Mouse (Mus musculus) gastrocnemius, adult 18-20 months (tissue): ENCODE data around the gene Tmcc3. TPM values are rescaled to one million over a fixed set of nuclear protein-coding genes. Genes with fewer than 3 reads are reported as not detected.

Source experiments
- DNase-seq: peaks from one replicate; pipeline ENCODE4 v3.0.0; 2021; ENCODE audit warnings: low spot score
- total RNA-seq, 2 experiments: library from RNA; stranded (reverse); gene quantifications; 2 replicates each; pipeline ENCODE4 v1.2.3; 2021

The Tmcc3 gene
- total RNA-seq, 2 experiments from 2014 or later = 19.8 to 21.4 TPM

DNA sequence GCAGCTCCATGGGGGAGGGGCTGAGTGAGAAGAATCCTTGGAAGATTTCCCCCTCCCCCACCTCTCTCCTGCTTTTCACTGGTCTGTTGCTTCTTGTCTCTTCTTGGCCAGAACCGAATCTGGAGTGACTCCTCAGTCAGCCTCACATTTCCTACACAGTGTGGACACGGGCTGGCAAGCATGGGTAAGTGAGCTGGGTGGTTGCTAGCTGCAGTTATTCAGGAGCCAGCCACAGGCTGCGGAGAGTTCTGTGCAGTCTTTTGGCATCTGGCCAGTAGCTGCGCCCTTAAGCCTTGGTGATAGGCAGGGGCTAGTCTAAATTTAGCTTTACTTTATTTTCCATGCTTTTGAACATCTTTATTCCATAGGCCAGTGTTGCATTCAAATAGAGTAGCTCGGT lies 18.2 kb downstream of the Tmcc3 start:
- DNase-seq = no peak

DNA sequence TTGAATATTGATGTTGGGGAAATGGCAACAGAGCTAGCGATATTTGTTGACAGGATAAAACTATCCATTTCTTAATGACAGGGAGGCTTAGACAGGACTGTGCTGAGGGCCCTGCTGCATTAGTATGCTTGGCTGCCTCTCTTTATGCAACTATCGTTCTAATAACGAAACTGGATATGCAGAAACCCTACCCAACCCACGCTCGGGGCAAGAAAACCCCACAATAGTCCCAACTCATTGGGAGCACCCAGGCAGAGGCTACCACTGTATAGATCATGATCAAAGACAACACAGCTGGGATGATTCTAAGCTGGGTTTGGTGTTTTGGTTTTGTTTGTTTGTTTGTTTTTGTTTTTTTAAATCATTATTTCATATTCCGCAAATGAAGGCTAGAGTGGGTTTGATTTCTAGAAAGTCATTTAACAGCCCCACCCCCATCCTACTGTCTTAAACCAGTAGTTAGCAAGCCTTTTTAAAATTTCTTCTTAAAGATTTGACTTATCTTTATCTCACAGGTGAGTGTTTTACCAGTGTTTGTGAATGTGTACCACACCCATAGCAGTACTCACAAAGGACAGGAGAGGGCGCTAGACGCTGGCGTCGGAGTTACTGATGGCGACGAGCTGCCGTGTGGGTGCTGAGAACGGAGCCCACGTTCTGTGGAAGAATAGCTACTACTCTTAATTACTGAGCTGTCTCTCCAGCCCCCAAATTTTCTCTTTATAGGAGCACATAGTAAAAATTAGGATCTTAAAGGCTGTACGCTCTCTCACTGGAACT lies 20.8 kb downstream of the Tmcc3 start:
- DNase-seq = no peak

DNA sequence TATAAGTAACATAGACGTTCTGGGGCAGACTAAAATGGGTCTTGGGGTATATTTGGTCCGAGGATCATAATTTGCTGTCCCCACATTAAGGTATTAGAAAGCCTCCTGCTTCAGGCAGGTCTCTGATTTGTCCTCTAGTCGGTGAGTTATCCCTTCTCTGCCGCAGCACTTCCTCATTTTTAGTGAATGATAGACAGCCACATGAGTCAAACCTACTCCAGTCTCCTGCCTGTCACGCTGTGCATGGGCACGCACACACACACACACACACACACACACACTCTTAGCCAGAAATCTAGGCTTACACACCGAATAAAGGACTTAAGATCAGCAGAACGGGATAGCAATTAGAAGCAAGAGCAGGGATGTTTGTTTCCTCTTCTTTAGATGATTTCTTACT lies 21.6 kb downstream of the Tmcc3 start:
- DNase-seq = no peak

DNA sequence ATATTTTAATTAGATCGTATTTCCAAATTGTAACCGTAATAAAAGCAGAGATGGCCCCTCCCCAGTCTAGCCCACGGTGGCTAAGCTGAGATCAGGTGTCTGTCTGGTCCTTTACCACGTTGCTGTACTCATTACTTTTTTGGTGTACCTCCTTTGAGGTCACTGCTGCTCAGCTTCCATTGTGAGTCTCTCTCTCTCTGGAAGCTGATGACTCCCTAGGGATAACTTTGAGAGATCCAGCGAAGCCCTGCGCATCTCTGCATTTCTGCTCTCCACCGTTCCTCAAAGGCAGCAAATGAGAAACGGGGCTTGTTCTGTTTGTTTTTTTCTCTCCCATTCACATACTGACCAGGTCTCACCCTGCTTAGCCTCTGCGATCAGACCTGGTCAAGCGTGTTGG lies 23.3 kb downstream of the Tmcc3 start:
- no peak for DNase-seq

DNA sequence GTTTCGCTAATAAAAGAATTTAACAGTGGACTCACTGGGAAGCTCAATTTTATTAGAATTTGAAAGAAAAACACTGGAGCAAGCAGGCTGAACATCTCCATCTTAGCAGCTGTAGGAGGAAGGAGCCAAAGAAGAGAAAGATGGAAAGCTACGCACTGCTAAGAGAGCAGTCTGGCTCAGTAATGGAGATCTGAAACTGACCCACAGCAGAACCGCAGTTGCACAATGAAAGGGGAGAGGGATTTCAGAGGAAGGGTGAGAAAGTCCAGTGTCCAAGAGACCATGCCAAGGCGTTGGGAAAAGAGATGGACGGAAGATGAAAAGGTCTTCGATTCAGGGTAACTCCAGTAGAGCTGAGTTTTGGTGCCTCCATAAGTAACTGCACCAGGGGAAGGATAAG lies 24.3 kb downstream of the Tmcc3 start:
- DNase-seq = no peak

DNA sequence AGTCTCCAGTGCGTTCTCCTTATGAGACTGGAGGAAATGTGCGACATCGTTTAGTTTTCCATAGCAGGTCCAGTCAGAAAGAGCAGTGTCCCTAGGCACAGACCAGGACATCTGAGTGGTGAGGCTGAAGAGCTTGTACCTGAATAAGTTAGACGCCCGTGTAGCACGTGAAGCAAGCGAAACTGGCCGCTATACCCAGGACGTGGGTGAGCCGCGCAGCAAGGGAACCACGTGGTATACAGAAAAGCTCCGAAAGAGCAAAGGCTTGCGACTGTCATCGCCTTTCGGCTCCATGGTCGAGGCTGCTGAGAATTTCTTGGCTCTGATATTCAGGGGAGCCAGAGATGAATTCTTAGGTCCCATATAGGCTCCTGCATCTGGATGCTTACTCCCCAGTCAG lies 29.8 kb downstream of the Tmcc3 start:
- DNase-seq = no peak

DNA sequence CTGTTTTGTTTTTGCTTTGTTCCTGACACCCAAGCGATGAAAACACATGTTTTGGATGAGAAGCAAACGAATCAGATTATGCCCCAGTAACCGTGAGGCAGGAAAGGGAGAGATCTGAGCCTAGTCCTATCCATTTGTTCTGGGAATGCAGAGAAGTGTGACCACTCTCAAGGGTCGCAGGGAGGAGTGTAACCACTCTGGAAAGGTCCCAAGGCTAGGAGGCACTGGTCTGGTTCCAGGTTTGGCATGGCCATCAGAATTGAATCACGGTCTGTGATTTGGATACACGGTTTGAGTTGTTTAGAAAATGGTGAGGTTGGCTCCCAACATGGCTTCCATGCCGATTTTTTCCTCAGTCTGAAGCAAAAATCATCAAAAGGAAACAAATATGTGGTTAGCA lies 30.5 kb downstream of the Tmcc3 start:
- DNase-seq = no peak

DNA sequence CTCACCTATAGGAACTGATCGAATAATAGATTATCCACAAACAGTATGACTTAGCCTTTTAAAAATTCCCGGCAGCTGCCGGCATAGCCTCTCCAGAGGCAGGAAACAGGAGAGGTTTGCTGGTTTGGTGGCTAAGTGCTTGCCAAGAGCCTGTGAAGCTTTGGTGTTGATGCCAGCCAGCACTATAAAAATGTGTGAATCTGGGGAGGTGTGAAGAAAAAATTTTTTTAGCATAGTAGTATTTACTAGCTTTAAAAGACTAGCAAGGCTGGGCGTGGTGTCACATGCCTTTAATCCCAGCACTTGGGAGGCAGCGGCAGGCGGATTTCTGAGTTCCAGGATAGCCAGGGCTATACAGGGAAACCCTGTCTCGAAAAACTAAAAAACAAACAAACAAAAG lies 31.8 kb downstream of the Tmcc3 start:
- DNase-seq = no peak

DNA sequence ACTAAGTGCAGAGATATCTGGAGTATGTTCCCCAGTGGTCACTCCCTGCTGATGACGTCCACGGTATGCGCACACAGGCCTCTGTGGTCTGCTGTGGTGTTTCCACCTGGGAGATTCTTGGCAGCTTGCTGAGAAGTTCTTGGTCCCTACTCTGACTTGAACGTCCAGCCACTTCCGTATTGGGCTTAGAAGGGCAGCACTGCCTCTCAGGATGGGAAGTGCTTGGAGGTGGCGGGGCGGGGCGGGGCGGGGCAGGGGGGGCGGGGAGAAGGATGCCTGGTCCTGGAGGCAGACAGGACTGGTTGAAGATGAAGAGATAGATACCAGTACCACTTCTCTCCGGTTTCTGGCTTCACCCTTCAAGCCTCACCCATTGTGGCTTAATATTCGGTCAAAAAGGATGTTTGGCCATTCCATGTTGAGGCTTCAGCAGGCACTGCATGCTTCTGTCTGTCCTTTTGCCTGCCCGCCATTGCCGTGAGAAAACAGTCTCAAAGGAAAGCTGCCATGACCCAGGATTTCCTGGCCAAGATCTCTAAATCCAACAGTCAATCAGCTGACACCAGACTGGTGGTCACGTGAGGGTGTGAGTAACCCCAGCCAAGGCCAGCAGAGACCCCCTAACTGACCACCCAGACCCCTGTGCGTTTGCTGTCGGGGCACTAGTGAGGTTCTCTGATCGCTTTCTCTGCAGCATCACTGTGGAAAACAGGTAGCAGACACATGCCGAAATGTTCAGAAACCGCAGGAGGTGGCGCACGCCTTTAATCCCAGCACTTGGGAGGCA lies 33.1 kb downstream of the Tmcc3 start:
- DNase-seq = no peak

DNA sequence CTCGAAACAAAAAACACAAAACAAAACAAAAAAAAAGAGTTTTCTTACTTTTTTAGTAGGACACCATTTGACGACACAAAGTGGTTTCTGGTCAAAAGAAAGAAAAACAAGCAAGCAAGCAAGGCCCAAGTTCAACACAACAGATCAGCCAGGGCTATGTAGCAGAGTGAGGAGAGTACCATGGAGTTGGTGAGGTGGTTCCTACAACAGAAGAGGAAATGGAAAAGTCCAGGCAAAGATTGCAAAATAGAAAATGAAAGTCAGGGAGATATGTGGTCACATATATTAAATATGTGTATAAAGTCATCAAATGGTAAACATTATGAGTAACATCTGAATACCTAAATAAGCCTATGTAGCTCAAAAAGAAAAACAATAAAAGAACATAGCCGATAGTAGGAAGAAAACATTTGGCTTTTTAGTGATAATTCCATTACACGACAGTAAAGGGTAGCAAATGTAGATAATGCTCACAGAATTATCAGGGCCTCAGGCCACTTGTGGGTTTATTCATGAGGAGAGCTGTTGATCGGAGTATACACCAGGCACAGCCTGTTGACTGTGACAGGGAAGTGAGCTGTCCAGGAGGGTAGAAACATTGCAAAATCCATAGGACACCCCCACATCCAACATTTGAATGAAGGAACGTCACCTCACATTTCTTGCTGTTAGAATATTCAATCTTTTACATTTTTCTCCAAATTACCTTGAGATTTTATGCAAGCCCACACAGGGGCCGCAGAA lies 33.9 kb downstream of the Tmcc3 start:
- DNase-seq = no peak

DNA sequence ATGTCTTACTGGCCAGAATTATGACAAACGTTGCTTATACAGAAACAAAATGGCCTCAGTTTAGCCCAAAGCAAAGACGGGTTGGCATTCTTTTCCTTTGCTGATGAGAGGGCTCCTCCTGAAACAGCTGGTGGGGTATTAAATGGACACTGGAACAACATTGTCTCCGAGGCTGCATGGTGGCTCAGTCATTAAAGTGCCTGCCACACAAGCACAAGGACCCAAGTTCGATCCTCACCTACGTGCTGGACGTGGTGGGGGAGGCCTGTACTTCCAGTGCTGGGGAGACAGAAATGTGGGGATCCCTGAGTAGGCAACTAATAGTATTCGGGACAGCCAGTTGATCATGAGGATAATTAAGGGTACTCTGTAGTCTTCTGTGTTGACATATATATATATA lies 34.8 kb downstream of the Tmcc3 start:
- no peak for DNase-seq

DNA sequence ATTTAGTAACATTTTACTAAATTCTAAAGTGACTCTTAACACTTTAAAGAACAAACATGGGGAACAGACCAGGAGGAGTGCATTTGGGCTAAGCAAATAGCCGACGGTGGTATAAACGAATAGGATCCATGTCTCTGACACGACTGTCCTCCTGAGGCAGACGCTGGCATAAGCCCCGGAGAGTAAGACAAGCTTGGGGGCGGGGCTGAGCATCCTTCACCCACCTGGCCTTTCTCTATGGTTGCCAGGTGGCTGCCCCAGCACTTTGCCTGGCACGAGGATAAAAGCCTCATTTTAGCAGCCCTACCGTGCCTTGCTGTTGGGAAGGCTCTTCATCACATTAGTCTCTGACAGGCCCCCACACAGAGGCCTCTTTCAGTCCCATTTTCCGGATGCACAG lies 35.5 kb downstream of the Tmcc3 start:
- DNase-seq = no peak

DNA sequence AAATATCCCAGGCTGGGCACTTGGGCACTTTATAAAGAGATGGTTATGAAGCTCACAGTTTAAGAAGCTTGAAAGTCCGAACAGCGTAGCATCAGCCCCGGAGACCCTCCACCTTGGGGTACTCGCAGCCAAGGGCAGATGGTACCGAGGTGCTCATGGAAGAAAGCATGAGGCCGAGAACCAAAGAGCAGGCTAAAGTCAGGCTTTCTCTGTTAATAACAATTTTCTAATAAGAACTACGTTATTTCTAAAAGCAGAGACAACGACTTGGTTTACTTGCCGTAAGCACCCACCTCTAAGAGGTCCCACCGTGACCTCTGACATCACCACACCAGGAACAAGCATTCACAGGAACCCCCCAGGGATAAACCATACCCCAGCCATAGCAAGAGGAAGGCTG lies 36.2 kb downstream of the Tmcc3 start:
- DNase-seq = no peak

DNA sequence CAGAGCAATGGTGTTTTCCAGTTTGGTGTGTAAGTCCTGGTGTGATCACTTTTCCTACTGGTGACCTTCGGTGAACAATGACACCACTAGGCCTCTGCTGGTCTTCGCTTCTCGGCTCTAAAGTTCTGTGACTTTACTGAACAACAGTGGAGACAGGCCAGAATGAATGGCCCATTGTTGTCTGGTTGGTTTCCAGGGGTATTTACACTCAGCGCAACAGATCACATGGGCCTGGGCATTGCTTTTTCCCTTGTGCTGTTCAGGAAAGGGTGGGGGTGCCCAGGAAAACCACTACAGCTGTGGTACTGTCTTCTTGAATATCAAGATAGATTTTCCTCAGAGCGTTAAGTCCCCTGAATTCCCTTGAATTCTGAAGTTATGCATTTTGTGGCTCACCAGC lies 38.5 kb downstream of the Tmcc3 start:
- no peak for DNase-seq

DNA sequence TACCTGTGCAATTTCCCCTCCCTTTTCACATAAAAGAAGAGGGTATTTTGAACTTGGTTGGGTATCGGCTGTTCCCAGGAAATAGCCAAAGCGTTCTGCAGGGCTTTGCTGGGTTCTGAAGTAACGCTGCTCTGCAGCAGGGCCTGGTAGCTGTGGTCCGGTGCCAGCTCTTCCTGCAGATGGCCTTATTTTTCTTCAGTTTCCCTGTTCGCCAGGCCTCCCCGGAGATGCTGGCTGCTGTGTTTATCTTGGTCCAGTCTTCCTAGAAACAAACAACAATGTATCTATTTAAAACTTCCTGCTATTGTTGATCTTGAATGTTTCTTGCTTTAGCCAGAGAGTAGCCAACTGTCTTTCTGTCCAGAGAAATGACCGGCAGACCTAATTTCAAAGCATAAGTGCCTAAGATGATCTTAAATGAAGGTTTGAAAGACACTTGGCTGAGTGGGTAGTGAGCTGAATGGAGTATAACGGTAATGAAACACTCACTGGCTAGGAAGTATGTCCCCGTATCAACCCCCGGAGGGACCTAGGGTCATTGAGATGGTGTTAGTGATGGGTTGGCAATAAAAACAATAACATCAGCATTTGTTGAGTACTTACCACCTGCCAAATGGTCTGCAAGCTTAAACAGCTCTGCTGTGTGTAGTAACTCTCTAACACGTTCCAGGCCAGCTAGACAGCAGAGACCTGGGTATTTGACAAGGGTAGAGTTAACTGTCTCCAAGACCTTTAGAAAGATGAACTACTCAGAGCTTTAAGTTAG lies 39.3 kb downstream of the Tmcc3 start:
- no peak for DNase-seq

DNA sequence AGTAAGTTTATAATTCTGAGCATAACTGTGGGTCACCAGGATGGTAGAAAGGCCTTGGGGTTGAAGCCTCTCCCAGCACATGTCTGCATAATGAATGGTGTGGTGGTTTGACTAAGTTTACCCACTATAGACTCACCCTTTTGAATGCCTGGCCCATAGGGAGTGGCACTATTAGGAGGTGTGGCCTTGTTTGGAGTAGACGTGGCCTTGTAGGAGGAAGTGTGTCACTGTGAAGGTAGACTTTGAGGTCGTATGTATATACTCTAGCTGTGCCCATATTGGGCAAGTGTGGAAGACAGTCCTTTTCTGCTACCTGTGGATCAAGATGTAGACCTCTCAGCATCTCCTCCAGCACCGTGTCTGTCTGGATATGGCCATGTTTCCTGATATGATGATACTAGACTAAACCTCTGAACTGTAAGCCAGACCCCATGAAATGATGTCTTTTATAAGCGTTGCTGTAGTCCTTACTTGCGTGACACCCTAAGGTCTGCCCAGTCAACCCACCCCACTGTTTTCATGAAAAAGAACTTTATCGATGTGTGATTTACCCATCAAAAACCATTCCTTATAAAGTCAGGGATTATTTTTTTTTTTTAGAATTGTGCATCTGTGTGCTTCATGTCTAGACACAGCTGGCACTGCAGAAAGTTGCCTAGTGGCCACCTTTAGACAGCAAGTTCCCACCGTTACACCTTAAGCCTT lies 40.6 kb downstream of the Tmcc3 start:
- no peak for DNase-seq

DNA sequence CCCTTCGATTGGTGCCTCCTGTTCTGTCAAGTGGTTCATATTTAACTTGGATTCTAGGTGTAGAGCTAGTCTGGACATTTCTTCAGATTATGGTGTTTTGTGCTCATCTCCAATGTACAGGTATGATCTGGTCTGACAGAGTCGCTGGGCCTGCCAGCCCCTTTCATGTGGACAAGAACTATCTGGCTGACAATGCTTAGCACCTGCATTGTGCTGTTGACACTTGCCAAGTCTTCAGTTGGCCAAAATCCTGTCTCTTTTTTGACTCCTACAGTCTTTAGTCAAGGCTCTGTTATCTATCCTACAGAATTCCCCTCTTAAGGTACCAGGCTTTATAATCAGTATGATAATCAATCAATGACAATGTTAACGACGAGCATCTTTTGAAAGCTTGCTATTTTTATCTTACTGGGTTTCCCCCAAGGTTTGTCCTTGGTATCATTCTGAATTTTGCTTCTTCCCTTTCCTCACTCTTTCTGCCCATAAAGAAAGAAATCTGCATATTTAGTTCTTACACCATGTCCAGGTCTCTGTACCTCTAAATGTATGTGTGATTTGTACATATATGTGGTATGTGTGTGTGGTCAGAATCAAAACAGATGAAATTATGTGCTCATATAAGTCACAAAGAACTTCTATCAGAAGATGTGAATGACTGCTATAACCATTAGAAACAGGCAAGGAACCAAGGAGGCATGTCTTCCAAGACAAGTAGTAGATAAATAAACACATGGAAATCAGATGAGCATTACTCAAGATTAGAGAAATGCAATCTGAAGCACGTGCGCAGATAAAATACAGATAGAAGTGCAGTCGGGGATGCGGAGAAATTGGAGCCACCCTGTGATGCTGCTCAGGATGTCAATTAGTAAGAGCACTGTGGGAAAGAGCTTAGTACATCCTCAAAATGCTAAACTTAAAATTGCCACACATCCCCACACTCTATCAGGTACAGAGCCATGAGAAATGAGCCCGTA lies 41.4 kb downstream of the Tmcc3 start:
- DNase-seq = no peak

DNA sequence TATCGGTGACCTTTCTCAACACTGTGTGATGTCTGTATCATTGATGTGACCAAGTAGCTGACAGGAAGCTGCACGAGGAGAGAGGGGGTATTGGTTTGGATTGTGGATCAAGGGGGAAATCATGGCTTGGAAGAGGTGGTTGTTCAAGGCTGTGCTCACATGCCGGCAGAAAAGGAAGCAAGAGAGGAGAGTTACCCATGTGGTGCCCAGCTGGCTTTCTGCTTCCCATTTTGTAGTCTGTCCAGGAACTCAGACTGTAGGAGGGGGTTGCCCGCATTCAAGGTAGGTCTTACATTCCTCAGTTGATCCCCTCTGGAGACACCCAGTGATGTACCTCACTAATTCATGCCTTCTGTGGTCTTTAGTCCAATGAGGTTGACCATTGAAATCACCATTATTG lies 42.3 kb downstream of the Tmcc3 start:
- DNase-seq = no peak

DNA sequence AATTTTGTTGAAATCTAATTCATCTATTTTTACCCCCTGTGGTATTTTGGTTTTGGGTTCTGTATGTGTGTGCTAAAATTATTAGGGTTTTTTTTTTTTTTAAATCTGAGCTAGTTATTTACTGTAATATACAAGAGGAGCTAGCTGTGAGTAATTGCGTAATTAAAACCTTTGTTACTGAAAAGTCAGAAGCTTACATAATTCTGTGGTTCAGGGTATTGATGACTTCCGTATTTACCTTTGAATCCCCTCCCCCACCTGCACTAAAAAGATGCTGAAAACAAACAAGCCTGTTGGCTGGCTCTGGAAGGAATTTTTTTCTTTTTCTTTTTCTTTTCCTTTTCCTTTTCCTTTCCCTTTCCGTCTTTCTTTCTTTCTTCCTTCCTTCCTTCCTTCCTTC lies 42.7 kb downstream of the Tmcc3 start:
- DNase-seq = no peak
